Mouse (Mus musculus) regulatory T cell (primary cell): ENCODE results near the gene Slc5a2.

Experiments
- in situ Hi-C: fragments of 300-600 bp; cut with MboI, MseI; formaldehyde crosslinking; loops from one replicate; pipeline ENCODE4 v1.15.1; 2025; ENCODE audit warnings: high pct_unique_total_duplicates

The Slc5a2 gene

DNA sequence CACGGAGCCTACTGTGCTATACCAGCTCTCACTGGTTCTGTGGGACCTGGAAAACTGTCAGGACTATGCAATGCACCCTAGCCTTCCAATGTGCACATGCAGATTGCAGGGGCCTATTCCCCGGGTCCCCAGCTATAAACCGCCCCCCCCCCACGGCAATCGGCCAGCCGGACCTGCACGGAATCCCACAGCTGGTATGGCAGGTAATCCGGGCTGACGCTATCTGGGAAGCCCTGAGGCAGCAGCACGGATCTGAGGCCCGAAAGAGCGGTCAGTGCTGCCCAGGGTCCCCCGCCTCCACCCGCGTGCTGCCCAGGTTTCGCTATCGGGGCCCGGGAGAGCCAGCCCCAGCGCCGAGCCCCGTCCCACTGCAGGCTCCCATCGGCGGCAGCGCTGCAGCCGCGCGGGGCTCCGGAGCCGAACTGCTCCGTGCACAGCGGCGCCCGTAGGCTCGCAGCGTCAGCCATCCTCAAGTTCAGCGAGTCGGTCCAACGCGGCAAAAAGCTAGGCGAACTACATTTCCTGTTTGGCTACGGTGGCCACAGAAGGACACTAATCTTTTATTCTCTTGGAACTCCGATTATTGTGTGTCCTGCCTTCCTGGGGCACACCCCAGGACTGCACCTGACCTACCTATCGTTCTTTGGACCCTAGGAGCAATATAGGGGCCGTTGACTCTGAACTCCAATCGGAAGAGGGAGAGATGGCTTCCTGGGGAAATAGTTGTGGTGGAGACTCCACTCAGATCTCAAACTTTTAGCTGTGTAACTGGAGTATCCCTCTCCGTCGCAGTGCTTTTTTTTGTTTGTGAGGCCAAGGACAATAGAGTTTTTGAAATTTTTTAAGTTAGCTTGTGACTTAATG is 32.4 kb downstream of the Slc5a2 start, which contains the start of gene BC017158:
Gene BC017158 (minus strand): TSS at position 554 of the 864 bp plus-strand sequence.
- in situ Hi-C loops, result loop anchor here (10.0 kb wide), 1 partner anchor 823 kb away; the partner anchor contains the start of gene Fbrs

- in situ Hi-C loops, result loop anchor here (10.0 kb wide), 1 partner anchor 824 kb away; the partner anchor contains the start of gene Fbrs
These were observed 33.3 kb downstream of the Slc5a2 start for GRCm38 (mm10) chr7:128298481-128299342.

- in situ Hi-C loops, result no loop called here
These were observed 35.5 kb downstream of the Slc5a2 start for GRCm38 (mm10) chr7:128300952-128301351.

GRCm38 (mm10) chr7:128302151-128302550 is 36.7 kb downstream of the Slc5a2 start:
- in situ Hi-C loops, result no loop called here

DNA sequence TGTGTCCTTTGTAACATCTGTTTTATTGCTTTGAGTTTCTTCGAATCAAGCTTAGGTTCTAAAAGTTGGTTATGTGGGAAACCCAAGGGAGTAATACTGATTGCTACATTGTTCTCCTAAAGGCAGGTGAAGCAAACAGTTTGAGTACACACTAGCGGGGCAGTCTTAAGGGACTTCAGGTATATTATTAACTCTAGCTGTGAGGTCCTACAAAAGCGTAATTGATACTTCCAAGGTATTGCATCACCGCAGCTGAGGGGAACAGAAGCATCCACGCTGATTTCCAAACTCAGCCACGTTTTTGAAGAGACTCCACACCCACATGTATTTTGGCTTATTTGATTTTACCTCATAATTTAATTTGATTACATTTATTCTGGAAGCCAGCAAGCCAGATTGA is 38.7 kb downstream of the Slc5a2 start:
- in situ Hi-C loops, result no loop called here

- in situ Hi-C loops, result no loop called here
These were observed 39.5 kb downstream of the Slc5a2 start for GRCm38 (mm10) chr7:128304907-128305306.

DNA sequence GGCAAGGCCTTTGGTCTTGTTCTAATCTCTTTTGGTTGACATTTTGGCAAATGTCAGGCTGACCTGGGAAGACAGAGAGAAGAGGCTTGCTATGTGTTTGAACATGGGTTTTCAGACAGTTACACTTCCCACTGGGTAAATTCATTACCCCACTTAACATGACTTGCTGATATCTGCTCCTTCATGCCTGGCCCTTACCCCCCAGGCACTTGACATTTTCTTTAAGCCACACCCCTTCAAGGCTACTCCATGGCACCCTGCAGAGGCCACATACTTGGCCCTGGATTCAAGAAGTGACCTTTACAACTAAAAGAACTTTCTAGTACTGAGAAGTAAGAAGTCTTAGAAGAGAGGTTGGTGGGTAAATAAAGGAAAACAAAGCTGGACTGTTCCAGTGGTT is 42.4 kb downstream of the Slc5a2 start:
- in situ Hi-C loops, result no loop called here

DNA sequence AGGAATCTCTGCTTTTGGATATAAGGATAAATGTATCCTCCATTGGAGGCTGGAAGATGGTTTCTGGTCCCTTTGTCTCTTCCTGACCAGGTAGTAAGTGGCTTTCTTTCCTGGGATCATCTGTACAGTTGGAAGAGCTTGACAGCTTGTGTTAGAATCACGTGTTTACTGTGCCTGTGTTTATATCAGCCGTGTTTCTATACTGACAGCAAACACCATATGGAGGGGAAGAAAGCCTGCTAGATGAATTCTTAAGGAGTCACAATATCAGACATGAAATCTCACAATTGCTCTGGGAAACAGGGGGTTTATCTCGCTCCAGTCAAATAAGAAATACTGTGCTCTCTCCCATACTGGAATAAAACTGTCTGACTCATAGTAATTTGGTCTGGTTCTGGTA is 43.8 kb downstream of the Slc5a2 start:
- in situ Hi-C loops, result no loop called here

DNA sequence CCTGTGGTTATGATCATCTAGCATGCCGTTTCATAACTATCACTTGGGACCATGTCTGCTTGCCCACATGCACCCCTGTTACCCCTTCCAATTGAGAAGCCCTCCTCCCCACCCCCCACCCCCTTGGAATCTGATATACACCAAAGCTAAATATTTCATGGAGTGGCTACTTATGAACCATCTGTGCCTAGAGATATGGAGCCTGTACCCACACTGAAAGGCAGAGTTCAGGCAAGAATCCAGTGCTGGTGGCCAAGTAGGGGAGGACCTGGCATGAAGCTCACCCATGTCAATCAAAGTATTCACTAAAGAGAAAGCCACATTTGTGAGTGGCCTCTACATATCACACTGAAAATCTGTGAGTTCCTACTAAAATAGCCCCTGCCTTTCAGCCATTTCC is 44.3 kb downstream of the Slc5a2 start:
- in situ Hi-C loops, result no loop called here

DNA sequence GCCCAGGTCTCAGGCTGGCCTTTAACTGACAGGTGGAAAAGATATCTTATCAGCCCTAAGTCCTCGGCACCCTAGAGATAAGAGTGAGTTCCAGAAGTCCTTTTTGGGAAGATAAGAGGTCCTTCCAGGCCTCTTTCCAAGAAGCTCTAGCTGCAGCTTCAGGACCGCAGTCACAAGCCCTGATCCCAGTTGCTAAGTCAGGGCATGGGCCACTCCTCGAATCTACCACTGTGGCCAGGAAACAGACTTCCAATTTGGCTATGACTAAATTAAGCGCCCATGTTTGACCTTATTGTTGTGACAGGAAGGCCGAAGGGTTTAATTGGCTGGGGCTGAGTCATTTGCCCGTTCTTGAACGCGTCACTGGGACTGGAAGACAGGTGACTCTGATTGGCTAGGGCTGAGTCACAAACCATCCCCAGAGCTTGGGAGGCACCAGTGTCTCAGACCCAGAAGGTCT is 44.8 kb downstream of the Slc5a2 start:
- in situ Hi-C loops, result no loop called here

- in situ Hi-C loops, result no loop called here
These were observed 45.8 kb downstream of the Slc5a2 start for GRCm38 (mm10) chr7:128311263-128311662.

- in situ Hi-C loops, result no loop called here
These were observed 46.4 kb downstream of the Slc5a2 start for GRCm38 (mm10) chr7:128311811-128312210.

DNA sequence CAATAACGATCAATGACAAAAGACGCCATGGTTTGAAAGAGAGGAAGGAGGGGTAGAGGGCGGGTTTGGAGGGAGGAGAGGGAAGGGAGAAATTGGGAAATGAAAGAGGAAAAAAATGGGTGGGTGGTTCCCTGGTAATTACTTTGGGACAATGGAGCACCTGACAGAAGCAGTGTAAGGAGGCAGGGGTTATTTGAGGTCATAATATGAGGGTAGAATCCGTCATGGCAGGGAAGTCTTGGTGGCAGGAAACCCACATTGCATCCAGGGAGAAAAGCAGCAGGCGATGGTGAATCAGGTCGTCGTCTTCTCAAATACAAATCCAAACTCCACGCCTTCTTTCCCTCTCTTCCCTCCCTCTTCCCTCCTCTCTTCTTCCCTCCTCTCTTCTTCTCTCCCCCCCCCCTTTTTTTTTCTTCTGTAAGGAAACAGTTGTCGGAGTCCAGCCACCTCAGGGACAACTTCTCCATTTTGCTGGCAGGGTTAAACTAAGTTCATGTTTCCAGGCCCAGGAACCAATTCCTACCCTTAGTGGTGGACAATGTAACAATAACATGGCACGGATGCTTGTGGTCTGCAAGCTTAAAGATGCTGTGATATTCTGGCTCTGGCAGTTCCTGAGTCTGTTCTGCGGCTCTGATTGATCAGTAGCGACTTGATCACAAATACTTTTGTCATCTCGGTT is 47.1 kb downstream of the Slc5a2 start:
- in situ Hi-C loops, result no loop called here

GRCm38 (mm10) chr7:128313601-128314000 is 48.1 kb downstream of the Slc5a2 start:
- in situ Hi-C loops, result no loop called here

DNA sequence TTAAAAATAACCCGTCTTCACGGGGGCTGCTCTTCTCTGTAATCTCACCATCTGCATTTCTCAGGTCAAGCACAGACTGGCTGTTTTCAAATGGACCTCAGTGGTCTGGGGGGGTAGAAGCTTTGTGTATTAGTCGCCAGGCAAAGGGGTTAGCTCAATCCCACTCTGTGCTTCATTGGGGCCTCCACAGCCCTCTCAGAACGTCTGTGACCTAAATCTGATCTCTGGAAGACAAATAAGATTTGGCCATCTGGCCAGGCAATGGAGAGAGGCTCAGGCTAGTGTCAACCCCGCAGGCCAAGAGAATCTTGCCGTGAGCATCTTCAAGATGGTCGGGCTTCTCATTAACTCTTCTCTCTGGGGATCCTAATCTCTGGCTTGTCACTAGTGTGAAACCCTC is 49.0 kb downstream of the Slc5a2 start:
- in situ Hi-C loops, result no loop called here

DNA sequence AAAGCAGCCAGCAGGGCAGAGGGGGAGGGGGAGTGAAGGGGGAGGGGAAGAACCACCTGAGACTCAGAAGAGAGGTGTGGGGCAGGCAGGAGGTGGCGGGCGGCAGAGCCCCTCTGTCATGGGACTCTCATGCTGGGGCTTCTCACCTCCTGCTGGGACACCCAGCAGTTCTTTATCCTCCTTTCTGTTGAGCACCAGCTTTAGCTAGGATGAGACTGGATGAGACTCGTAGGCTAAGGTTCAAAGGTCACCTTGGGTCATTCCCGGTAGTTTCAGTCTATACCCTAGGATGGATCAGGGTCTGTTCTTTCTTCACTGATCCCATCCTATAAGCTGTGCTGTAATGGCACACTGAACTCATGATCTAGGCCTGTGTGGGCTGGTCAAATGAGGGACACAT is 51.6 kb downstream of the Slc5a2 start:
- in situ Hi-C loops, result no loop called here

DNA sequence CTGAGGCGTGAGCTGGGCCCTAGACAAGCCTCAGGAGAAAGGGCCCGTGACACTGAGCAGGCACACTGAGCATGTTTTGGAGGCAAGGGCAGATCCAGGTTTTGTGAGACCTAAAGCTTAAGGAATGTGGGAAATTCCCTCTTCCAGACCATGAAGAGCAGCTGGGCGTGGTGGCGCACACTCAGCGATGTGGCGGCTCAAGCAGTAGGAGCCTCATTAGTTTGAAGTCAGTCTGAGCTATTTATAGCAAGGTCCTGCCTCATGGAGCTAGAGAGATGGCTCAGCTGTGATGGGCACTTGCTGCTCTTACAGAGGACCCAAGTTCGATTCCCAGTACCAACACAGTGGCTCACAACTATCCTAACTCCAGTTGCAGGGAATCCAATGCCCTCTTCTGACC is 53.7 kb downstream of the Slc5a2 start:
- in situ Hi-C loops, result no loop called here

- in situ Hi-C loops, result no loop called here
These were observed 54.9 kb downstream of the Slc5a2 start for GRCm38 (mm10) chr7:128320219-128320816.

GRCm38 (mm10) chr7:128321260-128321659 is 55.8 kb downstream of the Slc5a2 start:
- in situ Hi-C loops, result no loop called here
